Mouse (Mus musculus): ENCODE data around the gene Olfr980.
"Not testable (repeated sequence)": the region's sequence is repeated elsewhere in the genome, so short reads cannot be mapped to it uniquely, and the experiment has no call there.

The Olfr980 gene

DNA sequence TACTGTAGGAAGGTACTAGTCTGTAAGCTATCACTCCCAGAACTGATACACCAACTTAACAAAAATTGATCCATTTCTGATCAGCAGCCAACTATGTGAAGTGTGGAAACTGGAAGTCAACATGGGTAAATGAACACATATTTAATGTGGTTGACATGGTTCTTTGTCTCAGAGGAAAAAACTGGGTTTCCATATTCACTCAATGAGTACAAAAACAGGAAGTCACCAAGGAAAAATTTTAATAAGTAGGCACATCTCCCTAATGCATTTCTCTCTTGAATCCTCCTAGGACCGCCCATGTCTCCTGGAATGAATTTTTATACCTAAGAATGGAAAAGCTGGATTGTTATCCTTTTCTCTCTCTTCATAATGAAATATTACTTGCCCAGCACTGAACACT is at the start of gene Olfr980:
Gene Olfr980 (minus strand): TSS at position 101 of the 400 bp plus-strand sequence.
- CTCF ChIA-PET, result no interaction called here

GRCm38 (mm10) chr9:40050138-40050537 is 40.8 kb upstream of the Olfr980 start:
- CTCF ChIA-PET, result no interaction called here

GRCm38 (mm10) chr9:40021164-40021563 is 11.8 kb upstream of the Olfr980 start, which contains the start of gene Olfr981:
Olfr981 (plus strand) TSS chr9:40021464.
- CTCF ChIA-PET, result no interaction called here

- CTCF ChIA-PET, result no interaction called here
Measured at GRCm38 (mm10) chr9:40003365-40003764, 6.0 kb downstream of the Olfr980 start, which contains the start of gene Olfr979. Olfr979 (minus strand) TSS chr9:40003465.

DNA sequence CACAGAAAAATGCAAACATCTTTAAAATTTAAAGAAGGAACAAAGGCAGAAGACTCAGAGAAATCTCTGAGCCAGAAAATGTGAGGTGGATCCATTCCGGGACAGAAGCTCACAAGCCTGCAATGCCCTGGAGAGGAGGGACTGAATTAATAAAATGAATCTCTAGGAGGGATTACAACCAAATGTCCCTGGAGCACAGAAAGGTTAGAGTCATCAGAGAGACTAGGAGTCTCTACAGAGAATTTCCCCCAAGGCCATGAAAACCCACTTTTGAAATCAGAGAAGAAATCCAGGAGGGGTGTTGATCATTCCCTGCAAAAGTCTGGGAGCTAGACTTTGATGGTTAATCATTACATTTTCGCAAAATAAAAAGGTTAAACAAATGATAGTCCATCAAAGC is 17.6 kb downstream of the Olfr980 start, which contains the start of gene Olfr978:
Gene Olfr978 (plus strand): TSS at position 301 of the 400 bp plus-strand sequence.
- CTCF ChIA-PET, result no interaction called here

- CTCF ChIA-PET, result not testable (repeated sequence)
Measured at GRCm38 (mm10) chr9:39976581-39977145, 32.7 kb downstream of the Olfr980 start.

GRCm38 (mm10) chr9:39961033-39961432 is 48.3 kb downstream of the Olfr980 start, which contains the start of gene Olfr976:
Olfr976 (minus strand) TSS chr9:39961133.
- CTCF ChIA-PET, result not testable (repeated sequence)

All from spleen, embryonic (tissue).